Mouse (Mus musculus) cerebellum, adult 2 months (tissue): ENCODE measurements around the gene Slfn9.

Experiments
- CTCF ChIP-seq: fragments of 200-500 bp; IDR thresholded peaks from 2 replicates; pipeline ENCODE4 v1.5.1; 2011; ENCODE audit warnings: low read depth, mild to moderate bottlenecking, control low read depth, low read length, moderate library complexity, borderline replicate concordance; ENCODE audit not compliant: insufficient read depth
- POLR2A ChIP-seq: fragments of 200-500 bp; IDR thresholded peaks from 2 replicates; pipeline ENCODE4 v1.6.1; 2011; ENCODE audit warnings: low read length, control low read depth, borderline replicate concordance; ENCODE audit not compliant: insufficient read depth

GRCm38 (mm10) chr11:83020621-83021020 lies 29.0 kb upstream of the Slfn9 start, which contains the start of gene Slfn8:
- no peak for TF ChIP-seq CTCF
- TF ChIP-seq POLR2A: no peak
